Mouse (Mus musculus) CH12.LX (cell line): ENCODE results near the gene Nudt22. TPM values are rescaled to one million over a fixed set of nuclear protein-coding genes. Genes with fewer than 3 reads are reported as not detected.

Experiments used
- DNase-seq: peaks from one replicate; pipeline ENCODE4 v3.0.0-alpha.2; 2013; ENCODE audit errors: extremely low read depth
- H3K27ac ChIP-seq: 2 replicates; pipeline ENCODE4 v1.5.1; 2012; ENCODE audit warnings: low read depth, mild to moderate bottlenecking, control low read depth, moderate library complexity; ENCODE audit not compliant: insufficient read depth
- H3K27me3 ChIP-seq: replicated peaks from 2 replicates; pipeline ENCODE3; 2012; ENCODE audit warnings: inconsistent platforms
- H3K36me3 ChIP-seq, 2 experiments: replicated peaks in 1 of 2; 2 replicates each; pipeline versions ENCODE3 to v1.6.1; 2012; ENCODE audit warnings: inconsistent platforms in 1 of 2, low read length in 1 of 2, mild to moderate bottlenecking in 1 of 2, mixed read lengths in 1 of 2, moderate library complexity in 1 of 2; ENCODE audit not compliant: control insufficient read depth in 1 of 2, insufficient read depth in 1 of 2
- H3K4me1 ChIP-seq, 2 experiments: 2 replicates each; pipeline ENCODE4 v1.6.1; 2012; ENCODE audit warnings: inconsistent platforms in 1 of 2, moderate library complexity in 1 of 2; ENCODE audit not compliant: insufficient read depth in 2 of 2, control insufficient read depth in 1 of 2
- H3K4me2 ChIP-seq: 2 replicates; pipeline ENCODE4 v1.6.1; 2012; ENCODE audit warnings: low read depth, mild to moderate bottlenecking, control low read depth; ENCODE audit not compliant: poor library complexity, insufficient read depth, severe bottlenecking
- H3K4me3 ChIP-seq, 3 experiments: fragments of 150-350 bp in 1 of 3; sonication (generic) in 1 of 3; replicated peaks in 1 of 3; 2 replicates each; pipeline versions ENCODE3 to v1.5.1; 2011 to 2012; ENCODE audit warnings: low read depth in 2 of 3, low read length in 2 of 3, mild to moderate bottlenecking in 2 of 3, moderate library complexity in 2 of 3, control low read depth in 1 of 3, improper control_type of control experiment in 1 of 3, inconsistent platforms in 1 of 3, mixed read lengths in 1 of 3; ENCODE audit not compliant: poor library complexity in 1 of 3
- H3K79me2 ChIP-seq: replicated peaks from 2 replicates; pipeline ENCODE4 v1.6.1; 2012; ENCODE audit warnings: mild to moderate bottlenecking, moderate library complexity; ENCODE audit not compliant: control insufficient read depth, poor library complexity, insufficient read depth, severe bottlenecking; ENCODE audit errors: extremely low read depth
- H3K9ac ChIP-seq: 2 replicates; pipeline ENCODE4 v1.6.1; 2012; ENCODE audit warnings: low read depth, mild to moderate bottlenecking, control low read depth, moderate library complexity; ENCODE audit not compliant: insufficient read depth
- H3K9me3 ChIP-seq: replicated peaks from 2 replicates; pipeline ENCODE3; 2012; ENCODE audit warnings: low read length, inconsistent platforms, mixed read lengths
- BHLHE40 ChIP-seq: IDR thresholded peaks from 2 replicates; pipeline ENCODE4 v1.6.1; 2011; ENCODE audit warnings: mild to moderate bottlenecking, low read depth, low read length, improper control_type of control experiment
- CHD2 ChIP-seq: IDR thresholded peaks from 2 replicates; pipeline ENCODE4 v1.6.1; 2011; ENCODE audit warnings: low read length, improper control_type of control experiment
- CTCF ChIP-seq, 2 experiments: IDR thresholded peaks in 1 of 2; conservative IDR thresholded peaks in 1 of 2; 2 replicates each; pipeline ENCODE4 v1.5.1; 2011 to 2012; ENCODE audit warnings: low read depth in 2 of 2, low read length in 2 of 2, improper control_type of control experiment in 1 of 2, inconsistent platforms in 1 of 2, mild to moderate bottlenecking in 1 of 2, moderate library complexity in 1 of 2
- ELF1 ChIP-seq: IDR thresholded peaks from 2 replicates; pipeline ENCODE4 v1.6.1; 2014; ENCODE audit warnings: low read depth, mild to moderate bottlenecking, inconsistent platforms, low read length, improper control_type of control experiment
- EP300 ChIP-seq: IDR thresholded peaks from 2 replicates; pipeline ENCODE4 v1.6.1; 2011; ENCODE audit warnings: low read length, improper control_type of control experiment
- ETS1 ChIP-seq: conservative IDR thresholded peaks from 2 replicates; pipeline ENCODE4 v1.6.1; 2012; ENCODE audit warnings: low read depth, mild to moderate bottlenecking, inconsistent platforms, low read length, improper control_type of control experiment, moderate library complexity
- HCFC1 ChIP-seq: IDR thresholded peaks from 2 replicates; pipeline ENCODE4 v1.6.1; 2012; ENCODE audit warnings: low read depth, mild to moderate bottlenecking, inconsistent platforms, low read length, improper control_type of control experiment
- IRF4 ChIP-seq: IDR thresholded peaks from 2 replicates; pipeline ENCODE4 v1.6.1; 2014; ENCODE audit warnings: low read depth, mild to moderate bottlenecking, inconsistent platforms, low read length, improper control_type of control experiment
- KAT2A ChIP-seq: IDR thresholded peaks from 2 replicates; pipeline ENCODE4 v1.6.1; 2012; ENCODE audit warnings: low read length, improper control_type of control experiment, inconsistent platforms; ENCODE audit not compliant: insufficient replicate concordance
- MAX ChIP-seq: IDR thresholded peaks from 2 replicates; pipeline ENCODE4 v1.6.1; 2011; ENCODE audit warnings: low read length, improper control_type of control experiment
- MAZ ChIP-seq: IDR thresholded peaks from 2 replicates; pipeline ENCODE4 v1.6.1; 2012; ENCODE audit warnings: low read depth, mild to moderate bottlenecking, inconsistent platforms, low read length, improper control_type of control experiment, moderate library complexity
- MXI1 ChIP-seq: IDR thresholded peaks from 2 replicates; pipeline ENCODE4 v1.6.1; 2011; ENCODE audit warnings: mild to moderate bottlenecking, low read depth, low read length, improper control_type of control experiment
- MYC ChIP-seq: IDR thresholded peaks from 2 replicates; pipeline ENCODE4 v1.6.1; 2011; ENCODE audit warnings: low read depth, mild to moderate bottlenecking, improper control_type of control experiment, low read length
- NELFE ChIP-seq: IDR thresholded peaks from 2 replicates; pipeline ENCODE4 v1.6.1; 2011; ENCODE audit warnings: low read depth, low read length, improper control_type of control experiment
- NRF1 ChIP-seq: IDR thresholded peaks from 2 replicates; pipeline ENCODE4 v1.6.1; 2014; ENCODE audit warnings: low read depth, mild to moderate bottlenecking, inconsistent platforms, low read length, improper control_type of control experiment, moderate library complexity
- PAX5 ChIP-seq: IDR thresholded peaks from 2 replicates; pipeline ENCODE4 v1.6.1; 2012; ENCODE audit warnings: low read length, inconsistent platforms, mixed read lengths
- POLR2A ChIP-seq: IDR thresholded peaks from 2 replicates; pipeline ENCODE4 v1.6.1; 2011; ENCODE audit warnings: low read depth, mild to moderate bottlenecking, improper control_type of control experiment, low read length
- POLR2AphosphoS2 ChIP-seq: IDR thresholded peaks from 2 replicates; pipeline ENCODE4 v1.6.1; 2011; ENCODE audit warnings: low read depth, low read length, improper control_type of control experiment
- RCOR1 ChIP-seq: conservative IDR thresholded peaks from 2 replicates; pipeline ENCODE4 v1.6.1; 2012; ENCODE audit warnings: low read depth, mild to moderate bottlenecking, inconsistent platforms, low read length, improper control_type of control experiment
- SMC3 ChIP-seq: IDR thresholded peaks from 2 replicates; pipeline ENCODE4 v1.6.1; 2011; ENCODE audit warnings: low read depth, low read length, improper control_type of control experiment
- TBP ChIP-seq: conservative IDR thresholded peaks from 2 replicates; pipeline ENCODE4 v1.6.1; 2011; ENCODE audit warnings: low read depth, low read length, improper control_type of control experiment
- TCF12 ChIP-seq: IDR thresholded peaks from 2 replicates; pipeline ENCODE4 v1.6.1; 2014; ENCODE audit warnings: low read depth, mild to moderate bottlenecking, inconsistent platforms, low read length, improper control_type of control experiment
- UBTF ChIP-seq: IDR thresholded peaks from 2 replicates; pipeline ENCODE4 v1.6.1; 2012; ENCODE audit warnings: low read depth, mild to moderate bottlenecking, inconsistent platforms, low read length, improper control_type of control experiment, moderate library complexity
- ZMIZ1 ChIP-seq: IDR thresholded peaks from 2 replicates; pipeline ENCODE4 v1.6.1; 2012; ENCODE audit warnings: low read depth, mild to moderate bottlenecking, inconsistent platforms, low read length, improper control_type of control experiment
- ZNF384 ChIP-seq: IDR thresholded peaks from 2 replicates; pipeline ENCODE4 v1.6.1; 2012; ENCODE audit warnings: low read depth, low read length, improper control_type of control experiment, inconsistent platforms
- dilution Hi-C: fragments of 300-500 bp; cut with MboI; formaldehyde crosslinking; loops from 2 replicates; pipeline ENCODE4 v1.14.3; 2020; ENCODE audit warnings: low sequenced_read_pairs; ENCODE audit not compliant: extremely low pct_unique_long_range_greater_than_20kb, extremely low pct_ligation_motif_present
- in situ Hi-C: fragments of 300-500 bp; cut with MboI; formaldehyde crosslinking; loops from 3 replicates; pipeline ENCODE4 v1.14.3; 2019; ENCODE audit warnings: low sequenced_read_pairs, low pct_ligation_motif_present, low pct_unique_long_range_greater_than_20kb, mixed read lengths
- polyA plus RNA-seq: library from polyadenylated mRNA; unstranded; fragments of >175 nt; gene quantifications from 2 replicates; pipeline ENCODE4 v1.2.1, GENCODE M21; 2012; ENCODE audit warnings: low read depth; ENCODE audit not compliant: insufficient read length
- total RNA-seq, 2 experiments: library from RNA; depleted of rRNA; stranded (reverse); fragments of 300-350 nt in 1 of 2; fragments of >200 nt in 1 of 2; gene quantifications; 2 replicates each; pipeline ENCODE4 v1.2.3; 2012 to 2014

Gene Nudt22
- total and polyA plus RNA-seq, 3 experiments, result 11.1 to 24.6 (median 11.2) TPM

GRCm38 (mm10) chr19:7039841-7040636, 44.1 kb upstream of the Nudt22 start, which contains the start of gene Stip1:
Gene Stip1, minus strand, starts transcription at chr19:7039967.
- peak within 1 kb of the TSS; percentile 53 for H3K27ac ChIP-seq
- peak within 1 kb of the TSS; percentile 88 for H3K9ac ChIP-seq
- dilution Hi-C loops, result no loop called here
- in situ Hi-C loops, result no loop called here
- peak; percentile 100 for DNase-seq
- TF ChIP-seq ETS1 (no peak), MAZ (0 out of 2 replicates have a peak, but pooled peaks have one; percentile 20), KAT2A (0 out of 2 replicates have a peak, but pooled peaks have one; percentile 61), EP300 (no peak), POLR2A (peak; percentile 92), ZMIZ1 (peak; percentile 80; the same call in 1 of the 2 replicates), TCF12 (peak; percentile 70), ZNF384 (peak; percentile 99), TBP (peak; percentile 77), PAX5 (no peak), MXI1 (peak; percentile 76), SMC3 (no peak), CTCF (conservative IDR thresholded peaks at IDR 0.05 in 1 of 2, IDR thresholded peaks at IDR 0.05 in 1 of 2; ENCODE audit: low read depth in 2 of 2, low read length in 2 of 2) (peak in 1 of 2 experiments; percentile 47; a peak in 2 of 4 replicates), MAX (peak; percentile 57; the same call in 1 of the 2 replicates), BHLHE40 (peak; percentile 34; the same call in 1 of the 2 replicates), CHD2 (peak; percentile 98), UBTF (0 out of 2 replicates have a peak, but pooled peaks have one; percentile 10), HCFC1 (peak; percentile 70), NRF1 (peak; percentile 37; the same call in 1 of the 2 replicates), IRF4 (0 out of 2 replicates have a peak, but pooled peaks have one; percentile 19), ELF1 (peak; percentile 72), MYC (0 out of 2 replicates have a peak, but pooled peaks have one; percentile 71), NELFE (peak; percentile 92), POLR2AphosphoS2 (peak; percentile 90), RCOR1 (no peak)
- H3K36me3 ChIP-seq, result peaks cover 6 to 21% of the 10 kb centered on the region in 2 experiments
- peaks cover 10% of the 10 kb centered on the region for H3K27me3 ChIP-seq
- peak within 1 kb of the TSS; percentile 60 for H3K4me2 ChIP-seq
- peak within 1 kb of the TSS; percentile 85 to 98 (median 88) for H3K4me3 ChIP-seq
- H3K4me1 ChIP-seq, result peaks cover 12 to 41% of the 10 kb centered on the region in 2 experiments
- H3K9me3 ChIP-seq, result no peaks in the 10 kb centered on the region
- H3K79me2 ChIP-seq, result peaks cover 46% of the 10 kb centered on the region
